Mouse (Mus musculus): ENCODE results near the gene Magi1. TPM values are rescaled to one million over a fixed set of nuclear protein-coding genes. Genes with fewer than 3 reads are reported as not detected.

The Magi1 gene
- polyA plus RNA-seq, 1 experiment from 2014 or later = 6.2 TPM

- Histone ChIP-seq H3K4me1 (replicated peaks; ENCODE audit: insufficient read depth, low read length) (no peaks in the 10 kb centered on the region), H3K27ac (no peak overlapping the region), H3K9me3 (replicated peaks; ENCODE audit: low read length) (no peaks in the 10 kb centered on the region), H3K4me3 (replicated peaks; ENCODE audit: low read depth, low read length) (no peak overlapping the region), H3K4me2 (ENCODE audit: low read length) (no peak overlapping the region), H3K27me3 (ENCODE audit: insufficient read depth, low read length) (no peaks in the 10 kb centered on the region), H3K36me3 (ENCODE audit: insufficient read depth, low read length) (peaks cover 9% of the 10 kb centered on the region; the same call in 1 of the 2 replicates), H3K9ac (ENCODE audit: low read depth, low read length) (no peak overlapping the region)
- DNase-seq (ENCODE audit: low spot score) = no peak
- TF ChIP-seq CTCF (IDR thresholded peaks at IDR 0.05; ENCODE audit: low read depth) = no peak
- ATAC-seq (replicated peaks; ENCODE audit: low FRiP score, low read depth) = no peak
- 72% methylated on average over 17 of the region's 17 CpGs for WGBS
Measured at GRCm38 (mm10) chr6:93678766-93679165, 605.0 kb downstream of the Magi1 start.

GRCm38 (mm10) chr6:93666731-93667130, 617.0 kb downstream of the Magi1 start:
- ATAC-seq (replicated peaks; ENCODE audit: low FRiP score, low read depth) (no peak), DNase-seq (ENCODE audit: low spot score) (no peak)
- Histone ChIP-seq H3K4me1 (replicated peaks; ENCODE audit: insufficient read depth, low read length) (no peaks in the 10 kb centered on the region), H3K36me3 (ENCODE audit: insufficient read depth, low read length) (no peaks in the 10 kb centered on the region), H3K27ac (no peak overlapping the region), H3K4me2 (ENCODE audit: low read length) (no peak overlapping the region), H3K4me3 (replicated peaks; ENCODE audit: low read depth, low read length) (no peak overlapping the region), H3K9ac (ENCODE audit: low read depth, low read length) (no peak overlapping the region), H3K9me3 (replicated peaks; ENCODE audit: low read length) (no peaks in the 10 kb centered on the region), H3K27me3 (ENCODE audit: insufficient read depth, low read length) (no peaks in the 10 kb centered on the region)
- WGBS = 53% methylated on average over 2 of the region's 2 CpGs
- no peak for TF ChIP-seq CTCF (IDR thresholded peaks at IDR 0.05; ENCODE audit: low read depth)

DNA sequence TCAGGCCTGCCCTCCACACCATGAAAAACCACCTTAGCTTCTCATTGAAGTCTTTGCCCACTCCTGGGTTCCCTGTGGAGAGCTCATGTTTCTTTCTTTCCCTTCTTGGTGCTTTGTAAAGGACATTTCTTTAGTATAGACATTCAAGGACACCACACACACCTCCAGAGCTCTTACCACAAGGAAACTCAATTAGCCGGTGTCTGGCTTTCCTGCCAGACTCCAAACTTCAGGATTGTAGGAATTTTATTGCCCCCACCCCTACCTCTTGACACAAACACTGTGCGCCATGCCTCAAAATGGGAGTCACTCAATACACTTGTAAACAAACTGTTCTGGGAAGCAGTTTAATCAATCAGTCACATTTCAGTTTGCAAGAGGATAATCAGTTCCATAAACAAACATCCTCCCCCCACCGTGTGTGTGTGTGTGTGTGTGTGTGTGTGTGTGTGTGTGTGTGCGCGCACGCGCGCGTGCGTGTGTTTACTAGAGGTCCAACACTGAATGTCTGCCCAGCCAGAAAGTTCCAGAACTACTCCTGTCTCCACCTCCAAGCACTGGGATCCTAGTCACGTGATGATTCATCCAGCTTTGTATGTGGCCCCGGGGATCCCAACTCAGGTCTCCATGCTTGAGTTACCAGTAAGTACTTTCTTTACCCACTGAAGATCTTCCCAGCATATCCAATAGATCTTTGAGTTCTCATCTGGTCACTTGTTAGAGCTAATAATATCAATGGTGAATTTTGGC, 618.5 kb downstream of the Magi1 start:
- Histone ChIP-seq H3K36me3 (ENCODE audit: insufficient read depth, low read length) (no peaks in the 10 kb centered on the region), H3K27ac (no peak overlapping the region), H3K4me3 (replicated peaks; ENCODE audit: low read depth, low read length) (no peak overlapping the region), H3K4me2 (ENCODE audit: low read length) (no peak overlapping the region), H3K9me3 (replicated peaks; ENCODE audit: low read length) (no peaks in the 10 kb centered on the region), H3K9ac (ENCODE audit: low read depth, low read length) (no peak overlapping the region), H3K27me3 (ENCODE audit: insufficient read depth, low read length) (no peaks in the 10 kb centered on the region), H3K4me1 (replicated peaks; ENCODE audit: insufficient read depth, low read length) (no peaks in the 10 kb centered on the region)
- DNase-seq (ENCODE audit: low spot score) (no peak), ATAC-seq (replicated peaks; ENCODE audit: low FRiP score, low read depth) (no peak)
- WGBS = 86% methylated on average over 12 of the region's 12 CpGs
- TF ChIP-seq CTCF (IDR thresholded peaks at IDR 0.05; ENCODE audit: low read depth) = no peak

GRCm38 (mm10) chr6:93661139-93661538, 622.6 kb downstream of the Magi1 start:
- no peaks in the 10 kb centered on the region for H3K4me1 ChIP-seq (replicated peaks; ENCODE audit: insufficient read depth, low read length)
- no peak overlapping the region for H3K27ac ChIP-seq
- no peak for TF ChIP-seq CTCF (IDR thresholded peaks at IDR 0.05; ENCODE audit: low read depth)
- H3K27me3 ChIP-seq (ENCODE audit: insufficient read depth, low read length) = no peaks in the 10 kb centered on the region
- DNase-seq (ENCODE audit: low spot score) (no peak), ATAC-seq (replicated peaks; ENCODE audit: low FRiP score, low read depth) (no peak)
- H3K4me3 ChIP-seq (replicated peaks; ENCODE audit: low read depth, low read length) = no peak overlapping the region
- 29% methylated on average over 1 of the region's 1 CpGs for WGBS
- H3K9me3 ChIP-seq (replicated peaks; ENCODE audit: low read length) = no peaks in the 10 kb centered on the region
- no peak overlapping the region for H3K4me2 ChIP-seq (ENCODE audit: low read length)
- no peak overlapping the region for H3K9ac ChIP-seq (ENCODE audit: low read depth, low read length)
- no peaks in the 10 kb centered on the region for H3K36me3 ChIP-seq (ENCODE audit: insufficient read depth, low read length)

- no peaks in the 10 kb centered on the region for H3K27me3 ChIP-seq (ENCODE audit: insufficient read depth, low read length)
- H3K9ac ChIP-seq (ENCODE audit: low read depth, low read length) = no peak overlapping the region
- no peak overlapping the region for H3K4me2 ChIP-seq (ENCODE audit: low read length)
- WGBS = 67% methylated on average over 8 of the region's 8 CpGs
- no peaks in the 10 kb centered on the region for H3K36me3 ChIP-seq (ENCODE audit: insufficient read depth, low read length)
- no peaks in the 10 kb centered on the region for H3K4me1 ChIP-seq (replicated peaks; ENCODE audit: insufficient read depth, low read length)
- no peaks in the 10 kb centered on the region for H3K9me3 ChIP-seq (replicated peaks; ENCODE audit: low read length)
- no peak for DNase-seq (ENCODE audit: low spot score)
- no peak for TF ChIP-seq CTCF (IDR thresholded peaks at IDR 0.05; ENCODE audit: low read depth)
- ATAC-seq (replicated peaks; ENCODE audit: low FRiP score, low read depth) = no peak
- H3K4me3 ChIP-seq (replicated peaks; ENCODE audit: low read depth, low read length) = no peak overlapping the region
- no peak overlapping the region for H3K27ac ChIP-seq
Measured at GRCm38 (mm10) chr6:93659534-93659933, 624.2 kb downstream of the Magi1 start.

- Histone ChIP-seq H3K27ac (peak overlapping the region; percentile 47), H3K36me3 (ENCODE audit: insufficient read depth, low read length) (no peaks in the 10 kb centered on the region), H3K9me3 (replicated peaks; ENCODE audit: low read length) (no peaks in the 10 kb centered on the region), H3K9ac (ENCODE audit: low read depth, low read length) (no peak overlapping the region), H3K4me3 (replicated peaks; ENCODE audit: low read depth, low read length) (no peak overlapping the region), H3K4me1 (replicated peaks; ENCODE audit: insufficient read depth, low read length) (no peaks in the 10 kb centered on the region), H3K27me3 (ENCODE audit: insufficient read depth, low read length) (no peaks in the 10 kb centered on the region), H3K4me2 (ENCODE audit: low read length) (no peak overlapping the region)
- TF ChIP-seq CTCF (IDR thresholded peaks at IDR 0.05; ENCODE audit: low read depth) = peak; percentile 84
- peak; percentile 83 for DNase-seq (ENCODE audit: low spot score)
- WGBS = 7% methylated on average over 13 of the region's 13 CpGs
- peak; percentile 63; the same call in 1 of the 2 replicates for ATAC-seq (replicated peaks; ENCODE audit: low FRiP score, low read depth)
Measured at GRCm38 (mm10) chr6:93657187-93657974, 626.3 kb downstream of the Magi1 start.

All from kidney, postnatal 0 days (tissue).